Mouse (Mus musculus): ENCODE data around the gene Tctex1d4. TPM values are rescaled to one million over a fixed set of nuclear protein-coding genes. Genes with fewer than 3 reads are reported as not detected.
A peak's percentile ranks its signal among the peaks of the same experiment; 100 is the strongest.

Gene Tctex1d4
- polyA plus RNA-seq, 1 experiment from 2014 or later: 0.24 TPM

- Histone ChIP-seq H3K9ac (ENCODE audit: low read depth, low read length) (no peak overlapping the region), H3K9me3 (replicated peaks; ENCODE audit: low read length) (no peaks in the 10 kb centered on the region), H3K27me3 (ENCODE audit: insufficient read depth, low read length) (no peaks in the 10 kb centered on the region), H3K4me3 (replicated peaks; ENCODE audit: low read depth, low read length) (no peak overlapping the region), H3K27ac (no peak overlapping the region), H3K4me1 (replicated peaks; ENCODE audit: insufficient read depth, low read length) (0 out of 2 replicates have a peak, but pooled peaks cover 5% of the 10 kb centered on the region), H3K36me3 (ENCODE audit: insufficient read depth, low read length) (peaks cover 7% of the 10 kb centered on the region; the same call in 1 of the 2 replicates), H3K4me2 (ENCODE audit: low read length) (0 out of 2 replicates have a peak overlapping the region, but pooled peaks have one; percentile 25)
- WGBS: 41% methylated on average over 10 of the region's 10 CpGs
- DNase-seq (ENCODE audit: low spot score) (no peak), ATAC-seq (replicated peaks; ENCODE audit: low FRiP score, low read depth) (no peak; the same call in 1 of the 2 replicates)
- no peak for TF ChIP-seq CTCF (IDR thresholded peaks at IDR 0.05; ENCODE audit: low read depth)
Observed at GRCm38 (mm10) chr4:117105127-117105526, 21.5 kb upstream of the Tctex1d4 start.

GRCm38 (mm10) chr4:117107813-117108523, 18.6 kb upstream of the Tctex1d4 start:
- Histone ChIP-seq H3K27ac (no peak overlapping the region), H3K4me3 (replicated peaks; ENCODE audit: low read depth, low read length) (no peak overlapping the region), H3K9ac (ENCODE audit: low read depth, low read length) (no peak overlapping the region), H3K27me3 (ENCODE audit: insufficient read depth, low read length) (no peaks in the 10 kb centered on the region), H3K4me2 (ENCODE audit: low read length) (no peak overlapping the region), H3K9me3 (replicated peaks; ENCODE audit: low read length) (no peaks in the 10 kb centered on the region), H3K4me1 (replicated peaks; ENCODE audit: insufficient read depth, low read length) (0 out of 2 replicates have a peak, but pooled peaks cover 5% of the 10 kb centered on the region), H3K36me3 (ENCODE audit: insufficient read depth, low read length) (peaks cover 7% of the 10 kb centered on the region; the same call in 1 of the 2 replicates)
- ATAC-seq (replicated peaks; ENCODE audit: low FRiP score, low read depth) (no peak), DNase-seq (ENCODE audit: low spot score) (no peak)
- 91% methylated on average over 18 of the region's 18 CpGs for WGBS
- no peak for TF ChIP-seq CTCF (IDR thresholded peaks at IDR 0.05; ENCODE audit: low read depth)

GRCm38 (mm10) chr4:117108524-117108849, 18.1 kb upstream of the Tctex1d4 start:
- H3K27ac ChIP-seq: no peak overlapping the region
- peaks cover 7% of the 10 kb centered on the region; the same call in 1 of the 2 replicates for H3K36me3 ChIP-seq (ENCODE audit: insufficient read depth, low read length)
- no peaks in the 10 kb centered on the region for H3K27me3 ChIP-seq (ENCODE audit: insufficient read depth, low read length)
- no peaks in the 10 kb centered on the region for H3K9me3 ChIP-seq (replicated peaks; ENCODE audit: low read length)
- H3K9ac ChIP-seq (ENCODE audit: low read depth, low read length): no peak overlapping the region
- no peak overlapping the region for H3K4me2 ChIP-seq (ENCODE audit: low read length)
- no peak for TF ChIP-seq CTCF (IDR thresholded peaks at IDR 0.05; ENCODE audit: low read depth)
- DNase-seq (ENCODE audit: low spot score) (no peak), ATAC-seq (replicated peaks; ENCODE audit: low FRiP score, low read depth) (no peak)
- WGBS: 97% methylated on average over 6 of the region's 6 CpGs
- 0 out of 2 replicates have a peak, but pooled peaks cover 5% of the 10 kb centered on the region for H3K4me1 ChIP-seq (replicated peaks; ENCODE audit: insufficient read depth, low read length)
- H3K4me3 ChIP-seq (replicated peaks; ENCODE audit: low read depth, low read length): no peak overlapping the region

GRCm38 (mm10) chr4:117109330-117109729, 17.3 kb upstream of the Tctex1d4 start:
- Histone ChIP-seq H3K4me1 (replicated peaks; ENCODE audit: insufficient read depth, low read length) (0 out of 2 replicates have a peak, but pooled peaks cover 5% of the 10 kb centered on the region), H3K9me3 (replicated peaks; ENCODE audit: low read length) (no peaks in the 10 kb centered on the region), H3K27ac (no peak overlapping the region), H3K4me2 (ENCODE audit: low read length) (no peak overlapping the region), H3K27me3 (ENCODE audit: insufficient read depth, low read length) (no peaks in the 10 kb centered on the region), H3K4me3 (replicated peaks; ENCODE audit: low read depth, low read length) (no peak overlapping the region), H3K9ac (ENCODE audit: low read depth, low read length) (no peak overlapping the region), H3K36me3 (ENCODE audit: insufficient read depth, low read length) (peaks cover 7% of the 10 kb centered on the region; the same call in 1 of the 2 replicates)
- no peak for DNase-seq (ENCODE audit: low spot score)
- ATAC-seq (replicated peaks; ENCODE audit: low FRiP score, low read depth): no peak
- 96% methylated on average over 25 of the region's 25 CpGs for WGBS
- no peak for TF ChIP-seq CTCF (IDR thresholded peaks at IDR 0.05; ENCODE audit: low read depth)

GRCm38 (mm10) chr4:117110249-117110648, 16.3 kb upstream of the Tctex1d4 start:
- Histone ChIP-seq H3K27ac (no peak overlapping the region), H3K4me1 (replicated peaks; ENCODE audit: insufficient read depth, low read length) (0 out of 2 replicates have a peak, but pooled peaks cover 5% of the 10 kb centered on the region), H3K4me2 (ENCODE audit: low read length) (no peak overlapping the region), H3K36me3 (ENCODE audit: insufficient read depth, low read length) (peaks cover 7% of the 10 kb centered on the region; the same call in 1 of the 2 replicates), H3K9ac (ENCODE audit: low read depth, low read length) (no peak overlapping the region), H3K27me3 (ENCODE audit: insufficient read depth, low read length) (no peaks in the 10 kb centered on the region), H3K4me3 (replicated peaks; ENCODE audit: low read depth, low read length) (no peak overlapping the region), H3K9me3 (replicated peaks; ENCODE audit: low read length) (no peaks in the 10 kb centered on the region)
- ATAC-seq (replicated peaks; ENCODE audit: low FRiP score, low read depth) (no peak), DNase-seq (ENCODE audit: low spot score) (no peak)
- WGBS: 90% methylated on average over 13 of the region's 13 CpGs
- no peak for TF ChIP-seq CTCF (IDR thresholded peaks at IDR 0.05; ENCODE audit: low read depth)

GRCm38 (mm10) chr4:117110985-117111384, 15.6 kb upstream of the Tctex1d4 start:
- TF ChIP-seq CTCF (IDR thresholded peaks at IDR 0.05; ENCODE audit: low read depth): no peak
- Histone ChIP-seq H3K4me3 (replicated peaks; ENCODE audit: low read depth, low read length) (no peak overlapping the region), H3K27ac (no peak overlapping the region), H3K4me1 (replicated peaks; ENCODE audit: insufficient read depth, low read length) (no peaks in the 10 kb centered on the region), H3K9me3 (replicated peaks; ENCODE audit: low read length) (no peaks in the 10 kb centered on the region), H3K27me3 (ENCODE audit: insufficient read depth, low read length) (no peaks in the 10 kb centered on the region), H3K9ac (ENCODE audit: low read depth, low read length) (no peak overlapping the region), H3K4me2 (ENCODE audit: low read length) (no peak overlapping the region), H3K36me3 (ENCODE audit: insufficient read depth, low read length) (peaks cover 7% of the 10 kb centered on the region; the same call in 1 of the 2 replicates)
- 89% methylated on average over 11 of the region's 11 CpGs for WGBS
- ATAC-seq (replicated peaks; ENCODE audit: low FRiP score, low read depth): no peak
- no peak for DNase-seq (ENCODE audit: low spot score)

All from kidney, postnatal 0 days (tissue).